ENCODE assay signal across 8 mouse cellular contexts in genomic region chr6:38353181-38353580, GRCm38 (mm10). TPM values are rescaled to one million over a fixed set of nuclear protein-coding genes. Genes with fewer than 3 reads are reported as not detected.
DNase-seq lines count a peak whose midpoint lies in the region; ATAC-seq lines count a peak whose summit lies in the region.

No protein-coding gene starts in this region.

- H3K27ac ChIP-seq in heart, embryonic 10.5 days, result peak overlapping the region; percentile 91; the same call in 1 of the 2 replicates
- H3K27ac ChIP-seq in embryonic facial prominence, embryonic 15.5 days (replicated peaks), result no peak overlapping the region

- H3K9ac ChIP-seq in embryonic facial prominence, embryonic 15.5 days, result no peak overlapping the region

- ATAC-seq in embryonic facial prominence, embryonic 15.5 days (ENCODE audit: insufficient number of reproducible peaks, low FRiP score, low TSS enrichment, low read depth), result no peak

- 8% methylated on average over 13 of the region's 13 CpGs for WGBS in heart, embryonic 10.5 days
- 5% methylated on average over 13 of the region's 13 CpGs for WGBS in embryonic facial prominence, embryonic 15.5 days

- 0 out of 2 replicates have a peak, but pooled peaks cover 18% of the 10 kb centered on the region for H3K4me1 ChIP-seq in heart, embryonic 10.5 days
- peaks cover 21% of the 10 kb centered on the region for H3K4me1 ChIP-seq in embryonic facial prominence, embryonic 15.5 days

- no peaks in the 10 kb centered on the region for H3K9me3 ChIP-seq in heart, embryonic 10.5 days
- H3K9me3 ChIP-seq in embryonic facial prominence, embryonic 15.5 days (replicated peaks), result no peaks in the 10 kb centered on the region

- H3K4me2 ChIP-seq in embryonic facial prominence, embryonic 15.5 days (replicated peaks), result peak overlapping the region; percentile 81

- H3K36me3 ChIP-seq in heart, embryonic 10.5 days, result no peaks in the 10 kb centered on the region
- no peaks in the 10 kb centered on the region for H3K36me3 ChIP-seq in embryonic facial prominence, embryonic 15.5 days

- no peak for DNase-seq in heart, embryonic 10.5 days (ENCODE audit: low spot score)
- DNase-seq in heart, adult 8-10 months (ENCODE audit: low spot score), result no peak
- DNase-seq in 3134 (ENCODE audit: extremely low read depth, insufficient read length, low spot score) (peak; percentile 20), liver (peak; percentile 61)
- no peak for DNase-seq in right cerebral cortex, adult 18-20 months
- no peak for DNase-seq in adrenal gland, postnatal 14 days
- no peak for DNase-seq in adrenal gland, postnatal 25 days

- peaks cover 72% of the 10 kb centered on the region for H3K27me3 ChIP-seq in heart, embryonic 10.5 days (ENCODE audit: insufficient read depth, poor library complexity, severe bottlenecking)
- peaks cover 50% of the 10 kb centered on the region for H3K27me3 ChIP-seq in embryonic facial prominence, embryonic 15.5 days

- H3K4me3 ChIP-seq in heart, embryonic 10.5 days, result peak overlapping the region; percentile 78
- H3K4me3 ChIP-seq in embryonic facial prominence, embryonic 15.5 days (replicated peaks), result peak overlapping the region; percentile 72

RNA-seq across cellular contexts. Expression of gene Zc3hav1, which starts 1.2 kb away (rescaled TPM):
- polyA plus RNA-seq in heart, embryonic 10.5 days (2016; fragmentation: Nextera tagmentation; extraction: Ambion mirVana), result 8.0 and 9.7 TPM in 2 replicates
- total RNA-seq in heart, adult 8-10 months (2022), result 10 to 100 TPM; 13.8 to 15.5 (median 14.6) TPM
- 6.6 and 8.4 TPM in 2 replicates for polyA plus RNA-seq in embryonic facial prominence, embryonic 15.5 days (2015; fragmentation: Nextera tagmentation; extraction: Ambion mirVana)
- 45.0 and 49.5 TPM in 2 replicates for total RNA-seq in adrenal gland, postnatal 14 days (2021)
- total RNA-seq in adrenal gland, postnatal 25 days (2021), result 64.6 and 70.3 TPM in 2 replicates

RNA-seq across cellular contexts. Expression of gene Ttc26, which starts 28.1 kb away (rescaled TPM):
- polyA plus RNA-seq in heart, embryonic 10.5 days (2016; fragmentation: Nextera tagmentation; extraction: Ambion mirVana), result 4.2 and 6.8 TPM in 2 replicates
- 1 to 10 TPM; 1.3 to 2.1 (median 1.8) TPM for total RNA-seq in heart, adult 8-10 months (2022)
- polyA plus RNA-seq in embryonic facial prominence, embryonic 15.5 days (2015; fragmentation: Nextera tagmentation; extraction: Ambion mirVana), result 7.0 and 10.1 TPM in 2 replicates
- 1.6 and 3.3 TPM in 2 replicates for total RNA-seq in adrenal gland, postnatal 14 days (2021)
- total RNA-seq in adrenal gland, postnatal 25 days (2021), result 2.5 and 2.7 TPM in 2 replicates

RNA-seq across cellular contexts. Expression of gene Zc3hav1l, which starts 54.1 kb away (rescaled TPM):
- 11.9 and 13.4 TPM in 2 replicates for polyA plus RNA-seq in heart, embryonic 10.5 days (2016; fragmentation: Nextera tagmentation; extraction: Ambion mirVana)
- total RNA-seq in heart, adult 8-10 months (2022), result 1 to 10 TPM; 1.0 to 1.6 (median 1.3) TPM
- polyA plus RNA-seq in embryonic facial prominence, embryonic 15.5 days (2015; fragmentation: Nextera tagmentation; extraction: Ambion mirVana), result 9.0 and 10.4 TPM in 2 replicates
- 4.3 and 5.0 TPM in 2 replicates for total RNA-seq in adrenal gland, postnatal 14 days (2021)
- total RNA-seq in adrenal gland, postnatal 25 days (2021), result 4.9 TPM in 2 replicates

Comparison
In these comparisons a context has a peak if more than half of its experiments do, and no peak if none do; other contexts are left out.
1. DNase-seq: peak in 3134 (single experiment) and liver (single experiment); none in heart, embryonic 10.5 days (single experiment), heart, adult 8-10 months (single experiment), right cerebral cortex, adult 18-20 months (single experiment), adrenal gland, postnatal 14 days (single experiment) and adrenal gland, postnatal 25 days (single experiment).